19 mouse cellular contexts compared by ENCODE assay signal in genomic region chr14:72901171-72901926, GRCm38 (mm10).
"Had no signal": no experiment of that assay in that cellular context is flagged by ENCODE, and none has a peak within 500 bp of the region (broad histone marks: within the 10 kb centered on the region; RNA-seq: fewer than 3 reads in every experiment).

No protein-coding gene starts in this region.

- H3K27me3 ChIP-seq: liver, embryonic 13.5 days; megakaryocyte, embryonic 14.5 days; midbrain, embryonic 13.5 days; neural tube, embryonic 13.5 days; stomach, embryonic 15.5 days had no signal

- H3K4me2 ChIP-seq: liver, embryonic 13.5 days; midbrain, embryonic 13.5 days; neural tube, embryonic 13.5 days; stomach, embryonic 15.5 days had no signal

- H3K4me3 ChIP-seq: layer of hippocampus, adult 2 months; left cerebral cortex, adult 2 months; liver, embryonic 13.5 days; megakaryocyte, embryonic 14.5 days; midbrain, embryonic 10.5 days; midbrain, embryonic 13.5 days; myocyte; neural tube, embryonic 13.5 days; stomach, embryonic 15.5 days had no signal

- H3K36me3 ChIP-seq: liver, embryonic 13.5 days; midbrain, embryonic 10.5 days; midbrain, embryonic 13.5 days; neural tube, embryonic 13.5 days; stomach, embryonic 15.5 days had no signal

- DNase-seq: kidney, adult 2 months; kidney, postnatal 10 days; layer of hippocampus, postnatal 36 days; liver, embryonic 13.5 days; lung, postnatal 36 days; retina, postnatal 1 day; right cerebral cortex, postnatal 25 days; spleen, adult 18-20 months; thymus, postnatal 25 days had no signal

- H3K9ac ChIP-seq: liver, embryonic 13.5 days; midbrain, embryonic 13.5 days; neural tube, embryonic 13.5 days; stomach, embryonic 15.5 days had no signal

- H3K9me3 ChIP-seq: liver, embryonic 13.5 days; midbrain, embryonic 10.5 days; midbrain, embryonic 13.5 days; neural tube, embryonic 13.5 days; stomach, embryonic 15.5 days had no signal

- ATAC-seq: intestine, postnatal 0 days; midbrain, embryonic 13.5 days; midbrain, embryonic 16.5 days had no signal

- H3K27ac ChIP-seq: layer of hippocampus, adult 2 months; left cerebral cortex, adult 2 months; liver, embryonic 13.5 days; midbrain, embryonic 10.5 days; midbrain, embryonic 13.5 days; neural tube, embryonic 13.5 days; stomach, embryonic 15.5 days had no signal

- H3K4me1 ChIP-seq: liver, embryonic 13.5 days; megakaryocyte, embryonic 14.5 days; midbrain, embryonic 10.5 days; midbrain, embryonic 13.5 days; neural tube, embryonic 13.5 days; stomach, embryonic 15.5 days had no signal
